Mouse (Mus musculus): ENCODE measurements at regions not wholly inside any gene's neighbourhood (a gene's known extent, or its start where the extent isn't known, plus 50 kb on each side); places are given as distances from the start of the nearest gene placed in this dataset.

DNA sequence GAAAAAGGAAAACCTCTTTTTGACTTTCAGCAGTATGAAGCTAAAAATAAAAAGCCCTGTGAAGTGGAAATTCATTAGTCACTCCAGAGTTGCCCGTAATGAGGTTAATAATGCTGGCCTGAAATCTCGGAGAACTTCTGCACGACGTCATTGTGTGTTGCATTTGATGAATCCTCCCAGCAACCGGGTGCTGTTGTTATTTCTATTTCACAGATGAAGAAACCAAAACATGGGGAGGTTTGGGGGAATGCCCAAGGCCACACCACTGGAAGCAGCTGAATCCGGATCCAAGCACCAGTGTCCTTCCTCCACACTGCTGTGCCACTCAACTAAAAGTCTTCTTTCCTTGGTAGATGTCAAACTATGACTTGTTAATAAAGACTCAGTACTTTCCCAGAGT lies 149.7 kb downstream of the Dad1 start:
- TF ChIP-seq CTCF (IDR thresholded peaks at IDR 0.05) (no peak), EP300 (IDR thresholded peaks at IDR 0.05) (no peak)

Data from lung, postnatal 0 days (tissue).